Mouse (Mus musculus): ENCODE data around the gene Dtd1. TPM values are rescaled to one million over a fixed set of nuclear protein-coding genes. Genes with fewer than 3 reads are reported as not detected.

Gene Dtd1
- polyA plus RNA-seq, 1 experiment, result not detected

DNA sequence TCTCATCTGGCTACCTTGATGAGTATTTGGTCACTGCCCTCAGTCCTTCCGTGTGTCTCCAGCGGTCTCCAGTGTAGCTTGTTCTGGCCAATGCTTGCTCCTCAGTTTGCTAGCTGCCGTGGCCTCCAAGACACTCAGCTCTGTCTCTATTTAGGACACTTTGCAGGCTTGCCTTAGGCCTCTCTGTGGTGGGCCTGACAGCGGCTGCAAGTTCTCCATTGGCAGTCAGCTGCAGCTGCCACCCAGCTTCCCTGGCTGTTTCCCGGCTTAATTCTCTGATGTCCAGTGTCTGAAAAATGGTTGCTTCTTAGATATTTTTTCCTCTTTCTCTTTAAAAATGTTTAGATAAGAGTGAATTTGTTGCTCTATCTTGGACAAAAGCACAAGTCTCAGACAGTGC is 116.6 kb downstream of the Dtd1 start:
- TF ChIP-seq CTCF (IDR thresholded peaks at IDR 0.05; ENCODE audit: insufficient read depth, low read depth, low read length) (no peak), POLR2A (IDR thresholded peaks at IDR 0.05; ENCODE audit: insufficient read depth, low read depth, low read length) (no peak)
- Histone ChIP-seq H3K4me3 (ENCODE audit: insufficient read depth, low read depth, low read length) (no peak overlapping the region), H3K4me1 (ENCODE audit: control insufficient read depth, insufficient read depth, low read length) (peaks cover 4% of the 10 kb centered on the region), H3K27ac (ENCODE audit: insufficient read depth, low read depth, low read length) (no peak overlapping the region)
- WGBS, result 85% methylated on average over 5 of the region's 5 CpGs

DNA sequence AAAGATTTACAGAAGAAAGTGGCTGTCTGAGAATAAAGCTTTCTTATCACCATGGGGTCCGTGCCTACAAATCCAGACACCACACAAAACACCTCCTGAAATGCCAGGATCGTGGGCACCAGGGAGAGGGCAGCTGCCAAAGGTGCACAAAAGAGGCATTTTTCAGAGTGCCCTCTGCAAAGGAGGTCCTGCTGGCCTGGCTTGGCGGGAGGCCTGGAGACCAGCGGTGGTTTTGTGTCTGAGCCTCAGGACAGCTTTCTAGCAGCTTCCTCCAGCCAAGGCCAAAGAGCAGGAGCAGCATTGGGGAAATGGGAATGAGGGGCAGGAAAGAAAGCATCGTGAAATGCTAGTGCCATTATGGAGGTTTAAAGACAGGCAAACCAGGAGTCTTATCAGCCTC is 118.6 kb downstream of the Dtd1 start:
- Histone ChIP-seq H3K4me1 (ENCODE audit: control insufficient read depth, insufficient read depth, low read length) (peaks cover 4% of the 10 kb centered on the region), H3K4me3 (ENCODE audit: insufficient read depth, low read depth, low read length) (no peak overlapping the region), H3K27ac (ENCODE audit: insufficient read depth, low read depth, low read length) (no peak overlapping the region)
- TF ChIP-seq POLR2A (IDR thresholded peaks at IDR 0.05; ENCODE audit: insufficient read depth, low read depth, low read length), result no peak
- TF ChIP-seq CTCF (IDR thresholded peaks at IDR 0.05; ENCODE audit: insufficient read depth, low read depth, low read length), result no peak
- 46% methylated on average over 5 of the region's 5 CpGs for WGBS

- Histone ChIP-seq H3K4me1 (ENCODE audit: control insufficient read depth, insufficient read depth, low read length) (peaks cover 4% of the 10 kb centered on the region), H3K27ac (ENCODE audit: insufficient read depth, low read depth, low read length) (no peak overlapping the region), H3K4me3 (ENCODE audit: insufficient read depth, low read depth, low read length) (no peak overlapping the region)
- TF ChIP-seq CTCF (IDR thresholded peaks at IDR 0.05; ENCODE audit: insufficient read depth, low read depth, low read length) (no peak), POLR2A (IDR thresholded peaks at IDR 0.05; ENCODE audit: insufficient read depth, low read depth, low read length) (no peak)
- WGBS, result 93% methylated on average over 5 of the region's 5 CpGs
Measured at GRCm38 (mm10) chr2:144719294-144719693, 119.6 kb downstream of the Dtd1 start.

GRCm38 (mm10) chr2:144719718-144720117 is 120.0 kb downstream of the Dtd1 start:
- H3K4me3 ChIP-seq (ENCODE audit: insufficient read depth, low read depth, low read length), result no peak overlapping the region
- peaks cover 4% of the 10 kb centered on the region for H3K4me1 ChIP-seq (ENCODE audit: control insufficient read depth, insufficient read depth, low read length)
- H3K27ac ChIP-seq (ENCODE audit: insufficient read depth, low read depth, low read length), result no peak overlapping the region
- TF ChIP-seq POLR2A (IDR thresholded peaks at IDR 0.05; ENCODE audit: insufficient read depth, low read depth, low read length), result no peak
- no peak for TF ChIP-seq CTCF (IDR thresholded peaks at IDR 0.05; ENCODE audit: insufficient read depth, low read depth, low read length)
- 86% methylated on average over 4 of the region's 4 CpGs for whole genome bisulfite sequencing

DNA sequence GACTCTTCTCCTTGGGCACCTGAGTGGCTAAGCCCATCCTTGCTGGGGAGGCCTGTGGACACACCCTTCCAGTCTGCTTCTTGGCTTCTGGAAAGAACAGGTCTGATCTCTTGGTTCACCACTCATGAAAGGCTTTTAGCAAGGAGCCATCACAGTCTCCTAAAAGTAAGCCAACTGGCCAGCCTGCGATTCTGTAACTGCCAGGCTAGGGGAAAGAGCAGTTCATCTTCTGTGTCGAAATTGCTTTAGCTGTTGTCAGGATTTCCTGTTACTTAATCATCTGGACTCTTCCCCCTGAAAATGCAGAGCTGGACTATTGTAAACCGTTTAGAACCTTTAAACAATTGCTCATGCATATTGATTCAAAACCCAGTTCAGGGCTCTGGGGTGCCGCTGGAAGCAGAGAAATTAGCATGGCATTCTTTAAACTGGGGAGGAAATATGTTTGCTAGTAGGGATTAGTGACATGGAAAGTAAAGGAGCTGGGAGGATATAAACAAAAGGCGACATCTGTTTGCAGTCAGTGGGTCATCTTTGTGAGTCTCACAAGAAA is 120.8 kb downstream of the Dtd1 start:
- H3K4me3 ChIP-seq (ENCODE audit: insufficient read depth, low read depth, low read length), result no peak overlapping the region
- H3K27ac ChIP-seq (ENCODE audit: insufficient read depth, low read depth, low read length), result no peak overlapping the region
- TF ChIP-seq POLR2A (IDR thresholded peaks at IDR 0.05; ENCODE audit: insufficient read depth, low read depth, low read length) (no peak), CTCF (IDR thresholded peaks at IDR 0.05; ENCODE audit: insufficient read depth, low read depth, low read length) (no peak)
- 48% methylated on average over 5 of the region's 5 CpGs for WGBS
- peaks cover 4% of the 10 kb centered on the region for H3K4me1 ChIP-seq (ENCODE audit: control insufficient read depth, insufficient read depth, low read length)

DNA sequence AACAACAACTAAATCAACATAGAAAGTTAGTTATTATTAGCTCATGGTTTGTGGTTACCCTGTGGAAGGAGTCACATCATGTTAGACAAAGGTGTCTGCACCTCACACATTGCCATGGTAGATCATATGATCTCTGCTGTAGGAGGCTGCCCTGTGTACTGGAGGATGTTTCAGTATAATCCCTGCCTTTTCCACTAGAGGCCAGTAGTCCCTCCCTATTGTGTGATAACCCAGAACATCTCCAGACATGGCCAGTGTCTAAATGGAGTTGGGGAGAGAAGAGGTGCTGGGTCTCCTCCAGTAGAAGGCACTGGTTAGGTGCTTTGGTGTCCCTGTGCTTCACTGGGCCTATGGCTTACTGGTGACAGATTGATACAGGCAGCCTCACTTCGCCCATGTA is 125.0 kb downstream of the Dtd1 start:
- no peak overlapping the region for H3K27ac ChIP-seq (ENCODE audit: insufficient read depth, low read depth, low read length)
- no peak overlapping the region for H3K4me3 ChIP-seq (ENCODE audit: insufficient read depth, low read depth, low read length)
- TF ChIP-seq POLR2A (IDR thresholded peaks at IDR 0.05; ENCODE audit: insufficient read depth, low read depth, low read length) (no peak), CTCF (IDR thresholded peaks at IDR 0.05; ENCODE audit: insufficient read depth, low read depth, low read length) (no peak)
- no peaks in the 10 kb centered on the region for H3K4me1 ChIP-seq (ENCODE audit: control insufficient read depth, insufficient read depth, low read length)
- 96% methylated on average over 1 of the region's 1 CpGs for WGBS

- 92% methylated on average over 3 of the region's 3 CpGs for WGBS
- no peak for TF ChIP-seq POLR2A (IDR thresholded peaks at IDR 0.05; ENCODE audit: insufficient read depth, low read depth, low read length)
- Histone ChIP-seq H3K27ac (ENCODE audit: insufficient read depth, low read depth, low read length) (no peak overlapping the region), H3K4me1 (ENCODE audit: control insufficient read depth, insufficient read depth, low read length) (no peaks in the 10 kb centered on the region), H3K4me3 (ENCODE audit: insufficient read depth, low read depth, low read length) (no peak overlapping the region)
Measured at GRCm38 (mm10) chr2:144727136-144727535, 127.4 kb downstream of the Dtd1 start.

GRCm38 (mm10) chr2:144729776-144730175 is 130.1 kb downstream of the Dtd1 start:
- TF ChIP-seq POLR2A (IDR thresholded peaks at IDR 0.05; ENCODE audit: insufficient read depth, low read depth, low read length), result no peak
- no peak overlapping the region for H3K27ac ChIP-seq (ENCODE audit: insufficient read depth, low read depth, low read length)
- 90% methylated on average over 2 of the region's 2 CpGs for WGBS
- 0 out of 2 replicates have a peak, but pooled peaks cover 2% of the 10 kb centered on the region for H3K4me1 ChIP-seq (ENCODE audit: control insufficient read depth, insufficient read depth, low read length)
- H3K4me3 ChIP-seq (ENCODE audit: insufficient read depth, low read depth, low read length), result no peak overlapping the region

GRCm38 (mm10) chr2:144738161-144738560 is 138.5 kb downstream of the Dtd1 start:
- WGBS, result 92% methylated on average over 5 of the region's 5 CpGs
- Histone ChIP-seq H3K4me3 (ENCODE audit: insufficient read depth, low read depth, low read length) (no peak overlapping the region), H3K27ac (ENCODE audit: insufficient read depth, low read depth, low read length) (no peak overlapping the region), H3K4me1 (ENCODE audit: control insufficient read depth, insufficient read depth, low read length) (peaks cover 2% of the 10 kb centered on the region; the same call in 1 of the 2 replicates)
- TF ChIP-seq POLR2A (IDR thresholded peaks at IDR 0.05; ENCODE audit: insufficient read depth, low read depth, low read length), result no peak
- no peak for TF ChIP-seq CTCF (IDR thresholded peaks at IDR 0.05; ENCODE audit: insufficient read depth, low read depth, low read length)

GRCm38 (mm10) chr2:144738576-144738975 is 138.9 kb downstream of the Dtd1 start:
- Histone ChIP-seq H3K27ac (ENCODE audit: insufficient read depth, low read depth, low read length) (no peak overlapping the region), H3K4me1 (ENCODE audit: control insufficient read depth, insufficient read depth, low read length) (peaks cover 2% of the 10 kb centered on the region; the same call in 1 of the 2 replicates), H3K4me3 (ENCODE audit: insufficient read depth, low read depth, low read length) (no peak overlapping the region)
- no peak for TF ChIP-seq CTCF (IDR thresholded peaks at IDR 0.05; ENCODE audit: insufficient read depth, low read depth, low read length)
- no peak for TF ChIP-seq POLR2A (IDR thresholded peaks at IDR 0.05; ENCODE audit: insufficient read depth, low read depth, low read length)
- 65% methylated on average over 5 of the region's 5 CpGs for WGBS

Data from olfactory bulb, adult 2 months (tissue).